Mouse (Mus musculus): ENCODE data around the gene 4930539E08Rik. TPM values are rescaled to one million over a fixed set of nuclear protein-coding genes. Genes with fewer than 3 reads are reported as not detected.

Gene 4930539E08Rik
- polyA plus RNA-seq, 2 experiments = 0.18 to 0.35 TPM

- Histone ChIP-seq H3K27ac (replicated peaks; ENCODE audit: low read depth, low read length) (no peak overlapping the region), H3K4me2 (replicated peaks; ENCODE audit: low read depth, low read length, severe bottlenecking) (no peak overlapping the region), H3K4me3 (replicated peaks; ENCODE audit: low read length) (no peak overlapping the region), H3K9me3 (ENCODE audit: control insufficient read depth, low read length) (no peaks in the 10 kb centered on the region), H3K9ac (ENCODE audit: low read depth, low read length, severe bottlenecking) (no peak overlapping the region), H3K36me3 (ENCODE audit: control insufficient read depth, insufficient read depth, low read length) (no peaks in the 10 kb centered on the region), H3K27me3 (ENCODE audit: control insufficient read depth, insufficient read depth, low read length) (no peaks in the 10 kb centered on the region), H3K4me1 (ENCODE audit: control insufficient read depth, insufficient read depth, low read length) (no peaks in the 10 kb centered on the region)
- ATAC-seq (ENCODE audit: low FRiP score, low read depth) (no peak), DNase-seq (ENCODE audit: low spot score) (no peak)
- WGBS = 78% methylated on average over 8 of the region's 8 CpGs
- no peak for TF ChIP-seq POLR2A (IDR thresholded peaks at IDR 0.05; ENCODE audit: borderline replicate concordance, extremely low read depth, insufficient read depth, insufficient read length)
Measured at GRCm38 (mm10) chr17:28921086-28921485, 6.0 kb upstream of the 4930539E08Rik start.

GRCm38 (mm10) chr17:28916520-28916919 lies 1.4 kb upstream of the 4930539E08Rik start:
- no peaks in the 10 kb centered on the region for H3K27me3 ChIP-seq (ENCODE audit: control insufficient read depth, insufficient read depth, low read length)
- no peak overlapping the region for H3K9ac ChIP-seq (ENCODE audit: low read depth, low read length, severe bottlenecking)
- no peaks in the 10 kb centered on the region for H3K4me1 ChIP-seq (ENCODE audit: control insufficient read depth, insufficient read depth, low read length)
- H3K27ac ChIP-seq (replicated peaks; ENCODE audit: low read depth, low read length) = no peak overlapping the region
- H3K9me3 ChIP-seq (ENCODE audit: control insufficient read depth, low read length) = no peaks in the 10 kb centered on the region
- no peak for TF ChIP-seq POLR2A (IDR thresholded peaks at IDR 0.05; ENCODE audit: borderline replicate concordance, extremely low read depth, insufficient read depth, insufficient read length)
- DNase-seq (ENCODE audit: low spot score) (no peak), ATAC-seq (ENCODE audit: low FRiP score, low read depth) (no peak)
- no peak overlapping the region for H3K4me2 ChIP-seq (replicated peaks; ENCODE audit: low read depth, low read length, severe bottlenecking)
- H3K36me3 ChIP-seq (ENCODE audit: control insufficient read depth, insufficient read depth, low read length) = no peaks in the 10 kb centered on the region
- H3K4me3 ChIP-seq (replicated peaks; ENCODE audit: low read length) = no peak overlapping the region
- WGBS = 95% methylated on average over 1 of the region's 1 CpGs

GRCm38 (mm10) chr17:28913940-28914339 lies 1.2 kb downstream of the 4930539E08Rik start:
- Histone ChIP-seq H3K4me1 (ENCODE audit: control insufficient read depth, insufficient read depth, low read length) (no peaks in the 10 kb centered on the region), H3K36me3 (ENCODE audit: control insufficient read depth, insufficient read depth, low read length) (no peaks in the 10 kb centered on the region), H3K27me3 (ENCODE audit: control insufficient read depth, insufficient read depth, low read length) (0 out of 2 replicates have a peak, but pooled peaks cover 7% of the 10 kb centered on the region), H3K9ac (ENCODE audit: low read depth, low read length, severe bottlenecking) (no peak overlapping the region), H3K27ac (replicated peaks; ENCODE audit: low read depth, low read length) (no peak overlapping the region), H3K4me3 (replicated peaks; ENCODE audit: low read length) (no peak overlapping the region), H3K4me2 (replicated peaks; ENCODE audit: low read depth, low read length, severe bottlenecking) (no peak overlapping the region), H3K9me3 (ENCODE audit: control insufficient read depth, low read length) (no peaks in the 10 kb centered on the region)
- DNase-seq (ENCODE audit: low spot score) (no peak), ATAC-seq (ENCODE audit: low FRiP score, low read depth) (no peak)
- no peak for TF ChIP-seq POLR2A (IDR thresholded peaks at IDR 0.05; ENCODE audit: borderline replicate concordance, extremely low read depth, insufficient read depth, insufficient read length)
- WGBS = 72% methylated on average over 6 of the region's 6 CpGs

- H3K9me3 ChIP-seq (ENCODE audit: control insufficient read depth, low read length) = no peaks in the 10 kb centered on the region
- no peak overlapping the region for H3K4me2 ChIP-seq (replicated peaks; ENCODE audit: low read depth, low read length, severe bottlenecking)
- H3K27ac ChIP-seq (replicated peaks; ENCODE audit: low read depth, low read length) = no peak overlapping the region
- H3K9ac ChIP-seq (ENCODE audit: low read depth, low read length, severe bottlenecking) = no peak overlapping the region
- H3K4me3 ChIP-seq (replicated peaks; ENCODE audit: low read length) = no peak overlapping the region
- TF ChIP-seq POLR2A (IDR thresholded peaks at IDR 0.05; ENCODE audit: borderline replicate concordance, extremely low read depth, insufficient read depth, insufficient read length) = no peak
- 0 out of 2 replicates have a peak, but pooled peaks cover 7% of the 10 kb centered on the region for H3K27me3 ChIP-seq (ENCODE audit: control insufficient read depth, insufficient read depth, low read length)
- no peaks in the 10 kb centered on the region for H3K36me3 ChIP-seq (ENCODE audit: control insufficient read depth, insufficient read depth, low read length)
- no peak for DNase-seq (ENCODE audit: low spot score)
- no peak for ATAC-seq (ENCODE audit: low FRiP score, low read depth)
- no peaks in the 10 kb centered on the region for H3K4me1 ChIP-seq (ENCODE audit: control insufficient read depth, insufficient read depth, low read length)
- 78% methylated on average over 5 of the region's 5 CpGs for WGBS
Measured at GRCm38 (mm10) chr17:28913200-28913599, 1.9 kb downstream of the 4930539E08Rik start.

GRCm38 (mm10) chr17:28910139-28910538 lies 5.0 kb downstream of the 4930539E08Rik start:
- H3K4me2 ChIP-seq (replicated peaks; ENCODE audit: low read depth, low read length, severe bottlenecking) = no peak overlapping the region
- no peak overlapping the region for H3K27ac ChIP-seq (replicated peaks; ENCODE audit: low read depth, low read length)
- no peak for ATAC-seq (ENCODE audit: low FRiP score, low read depth)
- H3K36me3 ChIP-seq (ENCODE audit: control insufficient read depth, insufficient read depth, low read length) = no peaks in the 10 kb centered on the region
- 22% methylated on average over 7 of the region's 7 CpGs for WGBS
- 0 out of 2 replicates have a peak, but pooled peaks cover 7% of the 10 kb centered on the region for H3K27me3 ChIP-seq (ENCODE audit: control insufficient read depth, insufficient read depth, low read length)
- no peaks in the 10 kb centered on the region for H3K9me3 ChIP-seq (ENCODE audit: control insufficient read depth, low read length)
- no peak overlapping the region for H3K4me3 ChIP-seq (replicated peaks; ENCODE audit: low read length)
- no peak for DNase-seq (ENCODE audit: low spot score)
- H3K9ac ChIP-seq (ENCODE audit: low read depth, low read length, severe bottlenecking) = no peak overlapping the region
- H3K4me1 ChIP-seq (ENCODE audit: control insufficient read depth, insufficient read depth, low read length) = no peaks in the 10 kb centered on the region
- no peak for TF ChIP-seq POLR2A (IDR thresholded peaks at IDR 0.05; ENCODE audit: borderline replicate concordance, extremely low read depth, insufficient read depth, insufficient read length)

Measured in limb, embryonic 14.5 days (tissue).